Mouse (Mus musculus) hindbrain, embryonic 15.5 days (tissue): ENCODE data around the gene Uts2. TPM values are rescaled to one million over a fixed set of nuclear protein-coding genes. Genes with fewer than 3 reads are reported as not detected.
"Not testable (repeated sequence)": the region's sequence is repeated elsewhere in the genome, so short reads cannot be mapped to it uniquely, and the experiment has no call there.

Source experiments
- ATAC-seq: fragments of 200-750 bp; cut with Nextera tagmentation; 2 replicates; pipeline ENCODE4 v1.8.0; 2017; ENCODE audit warnings: low read depth, moderate number of reproducible peaks, moderate TSS enrichment; ENCODE audit not compliant: low FRiP score
- H3K27ac ChIP-seq: fragments of 300-500 bp; sonication (generic); replicated peaks from 2 replicates; pipeline ENCODE4 v1.5.1; 2015; ENCODE audit warnings: mild to moderate bottlenecking, inconsistent platforms
- H3K27me3 ChIP-seq: fragments of 300-500 bp; sonication (generic); 2 replicates; pipeline ENCODE4 v1.6.1; 2015; ENCODE audit warnings: control low read depth, inconsistent platforms
- H3K36me3 ChIP-seq: fragments of 300-500 bp; sonication (generic); 2 replicates; pipeline ENCODE4 v1.6.1; 2015; ENCODE audit warnings: control low read depth, inconsistent platforms
- H3K4me1 ChIP-seq: fragments of 300-500 bp; sonication (generic); replicated peaks from 2 replicates; pipeline ENCODE4 v1.6.1; 2015; ENCODE audit warnings: control low read depth, inconsistent platforms
- H3K4me2 ChIP-seq: fragments of 300-500 bp; sonication (generic); 2 replicates; pipeline ENCODE4 v1.6.1; 2015; ENCODE audit warnings: moderate library complexity, mild to moderate bottlenecking, inconsistent platforms
- H3K4me3 ChIP-seq: fragments of 300-500 bp; sonication (generic); 2 replicates; pipeline ENCODE4 v1.5.1; 2015; ENCODE audit warnings: mild to moderate bottlenecking, inconsistent platforms
- H3K9ac ChIP-seq: fragments of 300-500 bp; sonication (generic); 2 replicates; pipeline ENCODE4 v1.6.1; 2015; ENCODE audit warnings: inconsistent platforms
- H3K9me3 ChIP-seq: fragments of 300-500 bp; sonication (generic); 2 replicates; pipeline ENCODE4 v1.6.1; 2016; ENCODE audit warnings: control low read depth, inconsistent platforms
- WGBS: fragments of 180-500 bp; shearing (Covaris S2); methylation state at CpG from one replicate; pipeline ENCODE4 v1.1.7; 2015; 5-methylcytosine and 5-hydroxymethylcytosine counted together
- polyA plus RNA-seq: library from polyadenylated mRNA; unstranded; fragments of >200 nt; fragmentation: Nextera tagmentation; extraction: Ambion mirVana; gene quantifications from 2 replicates; pipeline ENCODE4 v1.2.1, GENCODE M21; 2015

The Uts2 gene
- polyA plus RNA-seq, 1 experiment from 2014 or later = 0.41 TPM

DNA sequence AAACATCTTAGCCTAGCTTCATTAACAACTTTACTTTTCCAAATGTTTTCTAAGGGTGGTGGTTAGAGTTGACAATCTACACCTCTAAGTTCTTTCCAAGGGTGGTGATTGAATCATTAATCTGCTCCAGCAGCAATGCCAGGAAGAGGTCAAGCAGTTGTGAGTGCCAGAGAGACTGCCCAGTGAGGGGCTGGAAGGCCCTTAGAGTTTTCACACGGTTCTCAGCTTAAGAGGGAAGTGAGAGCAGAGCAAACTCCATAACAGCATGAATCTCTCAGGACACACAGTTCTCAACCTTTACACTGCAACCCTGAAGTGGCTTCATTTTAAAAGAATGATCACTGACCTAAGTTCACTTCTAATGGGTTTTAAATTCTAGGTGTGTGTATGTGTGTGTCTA lies 21.8 kb upstream of the Uts2 start:
- no peaks in the 10 kb centered on the region for H3K36me3 ChIP-seq
- no peak overlapping the region for H3K4me3 ChIP-seq
- ATAC-seq = no peak
- H3K4me1 ChIP-seq = no peaks in the 10 kb centered on the region
- no peak overlapping the region for H3K27ac ChIP-seq
- no peaks in the 10 kb centered on the region for H3K27me3 ChIP-seq
- no peaks in the 10 kb centered on the region for H3K9me3 ChIP-seq
- 34% methylated on average over 1 of the region's 1 CpGs for WGBS
- H3K9ac ChIP-seq = no peak overlapping the region
- no peak overlapping the region for H3K4me2 ChIP-seq

GRCm38 (mm10) chr4:150978156-150978910 lies 18.6 kb upstream of the Uts2 start:
- ATAC-seq = no peak
- no peak overlapping the region for H3K4me3 ChIP-seq
- no peaks in the 10 kb centered on the region for H3K4me1 ChIP-seq
- WGBS = 88% methylated on average over 21 of the region's 21 CpGs
- no peaks in the 10 kb centered on the region for H3K36me3 ChIP-seq
- H3K9me3 ChIP-seq = no peaks in the 10 kb centered on the region
- H3K4me2 ChIP-seq = no peak overlapping the region
- no peak overlapping the region for H3K9ac ChIP-seq
- no peaks in the 10 kb centered on the region for H3K27me3 ChIP-seq
- no peak overlapping the region for H3K27ac ChIP-seq

DNA sequence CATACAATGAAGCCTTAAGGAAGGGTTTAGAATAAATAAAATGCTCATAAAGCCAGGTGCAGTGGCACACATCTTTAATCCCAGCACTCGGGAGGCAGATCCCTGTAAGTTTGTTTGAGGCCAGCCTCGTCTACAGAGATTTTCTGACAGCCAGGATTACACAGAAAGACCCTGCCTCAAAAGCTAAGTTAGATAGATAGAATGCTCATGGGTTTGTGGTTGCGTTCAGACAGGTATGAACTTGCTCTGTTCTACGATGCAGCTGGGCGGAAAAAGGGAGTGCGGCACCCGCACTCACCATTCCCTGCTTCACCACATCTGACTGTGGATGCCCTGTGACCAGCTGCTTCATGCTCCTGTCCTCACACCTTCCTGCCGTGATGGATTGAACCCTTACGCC lies 17.4 kb upstream of the Uts2 start:
- H3K9me3 ChIP-seq = no peaks in the 10 kb centered on the region
- no peak for ATAC-seq
- H3K27ac ChIP-seq = no peak overlapping the region
- no peaks in the 10 kb centered on the region for H3K36me3 ChIP-seq
- no peak overlapping the region for H3K9ac ChIP-seq
- 82% methylated on average over 9 of the region's 9 CpGs for WGBS
- H3K4me3 ChIP-seq = no peak overlapping the region
- H3K27me3 ChIP-seq = no peaks in the 10 kb centered on the region
- no peak overlapping the region for H3K4me2 ChIP-seq
- no peaks in the 10 kb centered on the region for H3K4me1 ChIP-seq

DNA sequence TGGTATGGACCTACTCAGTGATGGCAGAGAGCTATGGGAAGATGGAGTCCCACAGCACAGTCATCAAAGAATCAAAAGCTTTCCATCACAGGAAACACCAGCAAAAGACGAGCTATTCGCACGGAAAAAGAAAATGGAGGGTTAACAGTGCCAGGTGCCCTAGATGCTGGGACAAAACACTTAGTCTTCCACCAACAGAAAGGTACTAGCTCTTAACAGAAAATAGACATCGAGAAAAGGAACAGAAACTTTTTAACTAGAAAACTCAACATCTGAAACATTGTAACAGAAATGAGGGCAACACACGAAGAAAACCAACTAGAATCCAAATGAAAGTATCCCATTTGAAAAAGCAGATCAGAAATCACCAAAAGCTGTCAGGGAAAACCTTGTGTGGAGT lies 16.7 kb upstream of the Uts2 start:
- ATAC-seq = no peak
- H3K4me2 ChIP-seq = no peak overlapping the region
- no peaks in the 10 kb centered on the region for H3K9me3 ChIP-seq
- no peak overlapping the region for H3K4me3 ChIP-seq
- no peaks in the 10 kb centered on the region for H3K36me3 ChIP-seq
- WGBS = 93% methylated on average over 5 of the region's 5 CpGs
- no peaks in the 10 kb centered on the region for H3K27me3 ChIP-seq
- H3K4me1 ChIP-seq = no peaks in the 10 kb centered on the region
- H3K27ac ChIP-seq = no peak overlapping the region
- H3K9ac ChIP-seq = no peak overlapping the region

DNA sequence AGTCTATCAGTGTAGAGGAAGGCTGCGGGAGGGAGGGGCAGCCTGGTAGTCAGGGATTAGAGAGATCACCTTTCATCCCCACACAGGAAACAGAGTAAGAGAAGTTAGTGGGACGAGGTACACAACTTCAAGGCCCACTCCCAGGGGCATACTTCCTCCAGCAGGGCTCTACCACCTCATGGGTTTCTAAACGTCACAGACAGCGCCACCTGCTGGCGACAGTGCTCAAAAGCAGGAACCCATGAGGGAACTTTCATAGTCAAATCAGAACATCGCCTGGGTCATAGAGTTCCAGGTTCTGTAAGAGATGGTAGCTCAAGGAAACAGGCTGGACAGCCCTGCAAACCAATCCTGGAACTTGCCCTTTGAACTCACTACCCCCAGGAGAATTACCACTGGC lies 6.7 kb upstream of the Uts2 start:
- H3K4me3 ChIP-seq = no peak overlapping the region
- H3K36me3 ChIP-seq = no peaks in the 10 kb centered on the region
- 48% methylated on average over 6 of the region's 6 CpGs for WGBS

DNA sequence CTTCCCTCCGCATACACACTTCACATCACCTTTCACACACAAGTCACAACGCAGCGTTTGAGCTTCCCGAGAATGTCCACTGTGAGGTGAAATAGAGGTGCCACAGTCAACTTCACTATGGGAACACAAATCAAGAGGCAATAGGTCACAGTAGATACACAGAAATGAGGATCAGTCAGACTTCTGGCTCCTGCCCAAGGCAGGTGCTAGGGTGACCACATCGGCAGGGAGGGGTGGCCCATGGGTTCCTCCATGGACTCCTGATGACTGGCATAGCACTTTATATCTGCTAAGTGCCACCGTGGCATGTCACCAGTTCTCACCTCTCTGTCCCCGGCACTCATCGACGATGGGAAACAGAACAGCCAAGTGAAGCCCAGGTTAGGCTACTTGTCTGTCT lies 1.7 kb downstream of the Uts2 start:
- Histone ChIP-seq H3K9me3 (no peaks in the 10 kb centered on the region), H3K9ac (no peak overlapping the region), H3K36me3 (no peaks in the 10 kb centered on the region), H3K27ac (no peak overlapping the region), H3K4me3 (no peak overlapping the region), H3K4me2 (no peak overlapping the region), H3K27me3 (no peaks in the 10 kb centered on the region), H3K4me1 (no peaks in the 10 kb centered on the region)
- ATAC-seq = no peak
- 97% methylated on average over 9 of the region's 9 CpGs for WGBS

More for the DNA sequence above, 6.7 kb upstream of the Uts2 start:
- Histone ChIP-seq H3K4me2 (no peak overlapping the region), H3K9me3 (no peaks in the 10 kb centered on the region), H3K27ac (no peak overlapping the region), H3K9ac (no peak overlapping the region), H3K4me1 (no peaks in the 10 kb centered on the region), H3K27me3 (no peaks in the 10 kb centered on the region)
- no peak for ATAC-seq

DNA sequence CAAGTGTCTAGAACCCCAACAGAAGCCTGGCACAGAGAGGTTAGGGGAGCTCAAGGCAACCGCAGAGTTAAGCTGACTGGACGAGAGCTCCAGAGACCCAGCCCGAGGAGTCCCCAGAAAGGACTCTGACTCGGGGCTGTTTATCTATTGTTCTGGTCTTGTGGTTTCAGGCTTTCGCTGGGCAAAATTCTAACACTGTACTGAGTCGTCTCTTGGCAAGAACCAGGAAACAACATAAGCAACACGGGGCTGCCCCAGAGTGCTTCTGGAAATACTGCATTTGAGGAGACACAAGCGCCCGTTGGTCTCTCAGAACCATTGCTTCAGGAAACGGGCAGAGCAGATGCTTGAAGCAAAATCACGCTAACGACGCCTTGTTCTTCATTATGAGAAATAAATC lies 4.5 kb downstream of the Uts2 start:
- ATAC-seq = no peak
- H3K36me3 ChIP-seq = peaks cover 3% of the 10 kb centered on the region; the same call in 1 of the 2 replicates
- whole genome bisulfite sequencing = 75% methylated on average over 13 of the region's 13 CpGs
- H3K4me1 ChIP-seq = no peaks in the 10 kb centered on the region
- H3K27ac ChIP-seq = no peak overlapping the region
- H3K9me3 ChIP-seq = no peaks in the 10 kb centered on the region
- no peaks in the 10 kb centered on the region for H3K27me3 ChIP-seq
- H3K4me3 ChIP-seq = no peak overlapping the region
- H3K4me2 ChIP-seq = no peak overlapping the region
- no peak overlapping the region for H3K9ac ChIP-seq

DNA sequence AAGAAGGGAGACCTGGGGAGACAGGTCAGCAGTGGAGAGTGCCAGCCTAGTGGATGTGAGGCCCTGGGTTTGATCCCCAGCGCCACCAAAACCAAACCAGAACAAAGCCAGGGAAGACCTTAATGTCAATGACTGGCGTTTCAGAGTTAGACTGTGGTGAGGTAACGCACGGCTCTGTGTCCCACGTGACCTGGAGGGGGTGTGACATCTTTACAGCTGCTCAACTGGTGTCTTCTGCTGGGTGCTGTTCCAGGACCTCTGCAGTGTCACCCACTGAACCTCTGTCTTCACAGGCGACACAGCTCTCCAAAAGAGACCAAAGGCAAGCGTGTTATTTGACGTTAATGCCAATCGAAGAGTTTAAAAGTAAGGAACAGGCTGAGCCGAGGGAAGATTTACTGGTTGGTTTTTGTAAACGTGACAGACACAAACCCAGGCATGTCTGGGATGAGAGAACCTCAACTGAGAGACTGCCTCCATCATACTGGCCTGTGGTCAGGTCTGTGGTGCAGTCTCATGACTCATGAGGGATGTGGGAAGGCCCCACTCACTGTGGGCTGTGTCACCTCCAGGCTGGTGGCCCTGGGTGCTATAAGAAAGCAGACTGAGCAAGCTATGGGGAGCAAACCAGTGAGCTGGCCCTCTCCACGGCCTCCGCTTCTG lies 8.9 kb downstream of the Uts2 start:
- Histone ChIP-seq H3K9ac (no peak overlapping the region), H3K27ac (no peak overlapping the region), H3K9me3 (no peaks in the 10 kb centered on the region), H3K27me3 (no peaks in the 10 kb centered on the region), H3K4me2 (no peak overlapping the region), H3K4me1 (no peaks in the 10 kb centered on the region), H3K36me3 (peaks cover 3% of the 10 kb centered on the region; the same call in 1 of the 2 replicates), H3K4me3 (no peak overlapping the region)
- no peak for ATAC-seq
- WGBS = 95% methylated on average over 13 of the region's 13 CpGs

GRCm38 (mm10) chr4:151006945-151007344 lies 10.0 kb downstream of the Uts2 start:
- ATAC-seq = no peak
- no peak overlapping the region for H3K4me2 ChIP-seq
- H3K27ac ChIP-seq = no peak overlapping the region
- 52% methylated on average over 6 of the region's 6 CpGs for WGBS
- H3K9ac ChIP-seq = no peak overlapping the region
- no peaks in the 10 kb centered on the region for H3K4me1 ChIP-seq
- no peaks in the 10 kb centered on the region for H3K9me3 ChIP-seq
- H3K36me3 ChIP-seq = peaks cover 3% of the 10 kb centered on the region; the same call in 1 of the 2 replicates
- no peak overlapping the region for H3K4me3 ChIP-seq
- no peaks in the 10 kb centered on the region for H3K27me3 ChIP-seq

DNA sequence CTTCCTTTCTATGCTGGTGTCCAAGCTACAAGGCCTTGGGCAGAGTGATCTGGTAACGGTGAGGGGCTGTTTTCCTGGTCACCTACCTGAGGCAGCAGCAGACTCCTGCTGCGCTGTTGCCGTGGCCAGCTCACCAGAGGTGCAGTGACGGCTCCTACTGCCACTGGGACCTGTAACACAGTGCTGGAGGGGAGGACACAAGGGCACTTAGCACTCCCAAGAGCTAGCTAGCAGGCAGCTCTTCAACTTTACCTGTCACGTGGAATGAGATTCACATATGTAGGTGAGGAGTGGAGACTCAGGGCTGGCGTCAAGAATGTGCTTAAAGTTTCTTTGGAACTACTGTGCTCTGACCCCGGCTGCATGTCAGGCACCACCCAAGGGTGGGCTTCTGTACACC lies 13.4 kb downstream of the Uts2 start:
- Histone ChIP-seq H3K36me3 (peaks cover 8% of the 10 kb centered on the region; the same call in 1 of the 2 replicates), H3K4me2 (no peak overlapping the region), H3K4me1 (no peaks in the 10 kb centered on the region), H3K9me3 (no peaks in the 10 kb centered on the region), H3K27ac (no peak overlapping the region), H3K9ac (no peak overlapping the region), H3K27me3 (no peaks in the 10 kb centered on the region), H3K4me3 (no peak overlapping the region)
- 92% methylated on average over 7 of the region's 7 CpGs for WGBS
- ATAC-seq = no peak

- Histone ChIP-seq H3K36me3 (peaks cover 19% of the 10 kb centered on the region; the same call in 1 of the 2 replicates), H3K27me3 (no peaks in the 10 kb centered on the region), H3K9ac (no peak overlapping the region), H3K9me3 (no peaks in the 10 kb centered on the region), H3K4me3 (no peak overlapping the region), H3K4me1 (no peaks in the 10 kb centered on the region), H3K27ac (no peak overlapping the region), H3K4me2 (no peak overlapping the region)
- 94% methylated on average over 10 of the region's 10 CpGs for WGBS
- no peak for ATAC-seq
Measured at GRCm38 (mm10) chr4:151015946-151016345, 19.0 kb downstream of the Uts2 start.

GRCm38 (mm10) chr4:151017356-151017755 lies 20.5 kb downstream of the Uts2 start:
- H3K27me3 ChIP-seq, H3K9me3 ChIP-seq, H3K4me1 ChIP-seq, H3K27ac ChIP-seq, H3K4me2 ChIP-seq, H3K9ac ChIP-seq, ATAC-seq, H3K4me3 ChIP-seq: not testable (repeated sequence)
- 100% methylated on average over 1 of the region's 1 CpGs for WGBS
- H3K36me3 ChIP-seq = peaks cover 20% of the 10 kb centered on the region
